Comparison of ENCODE assay signal across 14 mouse cellular contexts in genomic region chr5:143668884-143669283, GRCm38 (mm10). TPM values are rescaled to one million over a fixed set of nuclear protein-coding genes. Genes with fewer than 3 reads are reported as not detected.
DNase-seq lines count a peak whose midpoint lies in the region; ATAC-seq and TF ChIP-seq lines count a peak whose summit lies in the region.
"Had no signal": no experiment of that assay in that cellular context is flagged by ENCODE, and none has a peak within 500 bp of the region (broad histone marks: within the 10 kb centered on the region; RNA-seq: fewer than 3 reads in every experiment).

No protein-coding gene starts in this region.

- peak overlapping the region; percentile 68 for H3K27ac ChIP-seq in gastrocnemius, adult 2 months
- H3K27ac ChIP-seq in midbrain, embryonic 13.5 days: no peak overlapping the region
- H3K27ac ChIP-seq in midbrain, postnatal 0 days (ENCODE audit: low read depth, low read length): no peak overlapping the region
- peak overlapping the region; percentile 75 for H3K27ac ChIP-seq in heart, embryonic 12.5 days (ENCODE audit: poor library complexity, severe bottlenecking)
- H3K27ac ChIP-seq: hindbrain, embryonic 14.5 days had no signal

- peak; percentile 54 for DNase-seq in gastrocnemius, adult 2 months
- no peak for DNase-seq in gastrocnemius, postnatal 4 days (ENCODE audit: low spot score in 2 of 2)
- DNase-seq in midbrain, postnatal 0 days (ENCODE audit: low spot score): no peak
- no peak for DNase-seq in ovary, postnatal 36 days (ENCODE audit: low spot score)
- DNase-seq: cerebellum, postnatal 25 days; thymus, postnatal 4 days had no signal

- TF ChIP-seq POLR2A in myocyte (IDR thresholded peaks at IDR 0.05; ENCODE audit: insufficient read length, low read depth): no peak

- H3K79me2 ChIP-seq in myocyte (ENCODE audit: control insufficient read depth, insufficient read depth): peaks cover 85% of the 10 kb centered on the region

- H3K27me3 ChIP-seq in midbrain, embryonic 13.5 days: no peaks in the 10 kb centered on the region
- H3K27me3 ChIP-seq in midbrain, postnatal 0 days (ENCODE audit: insufficient read depth, low read length): no peaks in the 10 kb centered on the region
- H3K27me3 ChIP-seq in heart, embryonic 12.5 days (replicated peaks): no peaks in the 10 kb centered on the region
- H3K27me3 ChIP-seq in myocyte (ENCODE audit: control insufficient read depth, insufficient read depth, insufficient read length): no peaks in the 10 kb centered on the region
- H3K27me3 ChIP-seq: liver, embryonic 15.5 days; megakaryocyte, embryonic 14.5 days had no signal

- 46% methylated on average over 2 of the region's 2 CpGs for WGBS in midbrain, embryonic 13.5 days
- 51% methylated on average over 2 of the region's 2 CpGs for WGBS in midbrain, postnatal 0 days
- WGBS in heart, embryonic 12.5 days: 59% methylated on average over 2 of the region's 2 CpGs

- H3K4me3 ChIP-seq in gastrocnemius, adult 2 months: no peak overlapping the region
- no peak overlapping the region for H3K4me3 ChIP-seq in midbrain, embryonic 13.5 days (replicated peaks)
- H3K4me3 ChIP-seq in midbrain, postnatal 0 days (ENCODE audit: low read depth, low read length): no peak overlapping the region
- H3K4me3 ChIP-seq in heart, embryonic 12.5 days: no peak overlapping the region
- H3K4me3 ChIP-seq in myocyte: no peak overlapping the region
- H3K4me3 ChIP-seq: erythroblast, embryonic 14.5 days; liver, embryonic 15.5 days; megakaryocyte, embryonic 14.5 days had no signal

- H3K4me1 ChIP-seq in midbrain, embryonic 13.5 days (replicated peaks): peaks cover 6% of the 10 kb centered on the region; the same call in 1 of the 2 replicates
- no peaks in the 10 kb centered on the region for H3K4me1 ChIP-seq in midbrain, postnatal 0 days (ENCODE audit: insufficient read depth, low read length)
- peaks cover 30% of the 10 kb centered on the region for H3K4me1 ChIP-seq in heart, embryonic 12.5 days (replicated peaks)

- intact Hi-C loops in gastrocnemius, adult 2 months (cut with DNase I): no loop called here

- H3K9me3 ChIP-seq in midbrain, embryonic 13.5 days: no peaks in the 10 kb centered on the region
- no peaks in the 10 kb centered on the region for H3K9me3 ChIP-seq in midbrain, postnatal 0 days (ENCODE audit: low read length)
- H3K9me3 ChIP-seq in heart, embryonic 12.5 days (replicated peaks): no peaks in the 10 kb centered on the region
- H3K9me3 ChIP-seq: liver, embryonic 15.5 days; megakaryocyte, embryonic 14.5 days had no signal

- H3K4me2 ChIP-seq in midbrain, embryonic 13.5 days (replicated peaks): no peak overlapping the region
- H3K4me2 ChIP-seq in midbrain, postnatal 0 days (ENCODE audit: low read depth, low read length, poor library complexity, severe bottlenecking): no peak overlapping the region
- H3K4me2 ChIP-seq in heart, embryonic 12.5 days: no peak overlapping the region
- H3K4me2 ChIP-seq in myocyte (ENCODE audit: low read depth): peak overlapping the region; percentile 43
- H3K4me2 ChIP-seq: hindbrain, embryonic 14.5 days; liver, embryonic 15.5 days had no signal

- ATAC-seq in midbrain, embryonic 13.5 days: peak; percentile 82
- no peak for ATAC-seq in midbrain, postnatal 0 days (ENCODE audit: low FRiP score)
- ATAC-seq in heart, embryonic 12.5 days (ENCODE audit: insufficient number of reproducible peaks, low FRiP score): no peak
- no peak for ATAC-seq in granulocyte monocyte progenitor cell, adult 5-6 weeks (replicated peaks; ENCODE audit: poor library complexity, severe bottlenecking)

- TF ChIP-seq CTCF in gastrocnemius, adult 2 months (IDR thresholded peaks at IDR 0.05): no peak
- TF ChIP-seq CTCF in midbrain, postnatal 0 days (IDR thresholded peaks at IDR 0.05): no peak

- no peaks in the 10 kb centered on the region for H3K36me3 ChIP-seq in midbrain, embryonic 13.5 days
- H3K36me3 ChIP-seq in midbrain, postnatal 0 days (ENCODE audit: insufficient read depth, low read length): no peaks in the 10 kb centered on the region
- H3K36me3 ChIP-seq in heart, embryonic 12.5 days: no peaks in the 10 kb centered on the region
- no peaks in the 10 kb centered on the region for H3K36me3 ChIP-seq in myocyte (ENCODE audit: control insufficient read depth, insufficient read depth)

- H3ac ChIP-seq in myocyte (ENCODE audit: control insufficient read depth, insufficient read length): no peak overlapping the region

- no peak overlapping the region for H3K9ac ChIP-seq in midbrain, embryonic 13.5 days (replicated peaks)
- H3K9ac ChIP-seq in midbrain, postnatal 0 days (replicated peaks; ENCODE audit: low read length, poor library complexity, severe bottlenecking): no peak overlapping the region
- no peak overlapping the region for H3K9ac ChIP-seq in heart, embryonic 12.5 days
- H3K9ac ChIP-seq: hindbrain, embryonic 14.5 days; liver, embryonic 15.5 days had no signal

TF ChIP-seq in myocyte, 11 proteins besides CTCF, POLR2A, EP300 and RAD21:
- TF ChIP-seq USF1 (IDR thresholded peaks at IDR 0.05; ENCODE audit: low read depth) (no peak), POLR2AphosphoS2 (IDR thresholded peaks at IDR 0.05; ENCODE audit: insufficient read length, low read depth) (no peak), MAX (IDR thresholded peaks at IDR 0.05; ENCODE audit: low read depth) (no peak), TCF3 (IDR thresholded peaks at IDR 0.05; ENCODE audit: insufficient read length, low read depth) (no peak), SRF (IDR thresholded peaks at IDR 0.05; ENCODE audit: control insufficient read depth, insufficient read length, low read depth) (no peak), MYOD1 (IDR thresholded peaks at IDR 0.05; ENCODE audit: control insufficient read depth in 1 of 3, insufficient read length in 2 of 3, low read depth in 2 of 3) (no peak), CEBPB (IDR thresholded peaks at IDR 0.05; ENCODE audit: insufficient read depth, poor library complexity, severe bottlenecking) (no peak), E2F4 (IDR thresholded peaks at IDR 0.05; ENCODE audit: insufficient read depth) (no peak), MYOG (IDR thresholded peaks at IDR 0.05; ENCODE audit: control insufficient read depth in 1 of 3, insufficient read depth in 1 of 3, insufficient read length in 2 of 3, low read depth in 2 of 3) (no peak), TCF12 (IDR thresholded peaks at IDR 0.05; ENCODE audit: insufficient read depth, poor library complexity, severe bottlenecking) (no peak), REST (IDR thresholded peaks at IDR 0.05; ENCODE audit: insufficient read depth, insufficient read length) (no peak)

RNA-seq across cellular contexts. Expression of gene Cyth3, which starts 46.6 kb away (rescaled TPM):
- 10 to 100 TPM; 10.7 to 15.8 TPM for total RNA-seq in gastrocnemius, adult 2 months (2021)
- 10 to 100 TPM; 50.2 to 67.5 TPM for total RNA-seq in gastrocnemius, postnatal 4 days (2021)
- polyA plus RNA-seq in midbrain, embryonic 13.5 days (2015; fragmentation: Nextera tagmentation; extraction: Ambion mirVana): 29.2 and 31.5 TPM in 2 replicates
- 47.8 and 51.5 TPM in 2 replicates for total RNA-seq in midbrain, postnatal 0 days (2014; rRNA removed)
- polyA plus RNA-seq in midbrain, postnatal 0 days (2015; fragmentation: Nextera tagmentation; extraction: Ambion mirVana): 34.1 and 35.4 TPM in 2 replicates
- polyA plus RNA-seq in heart, embryonic 12.5 days (2016; fragmentation: Nextera tagmentation; extraction: Ambion mirVana): 41.8 and 41.9 TPM in 2 replicates
- polyA plus RNA-seq in myocyte (2012; fragmentation: generic; extraction: Trizol): 18.5 TPM
- total RNA-seq in granulocyte monocyte progenitor cell, adult 5-6 weeks (2014; fragmentation: Nextera tagmentation): 3.7 and 3.8 TPM in 2 replicates
- 4.4 and 5.1 TPM in 2 replicates for total RNA-seq in granulocyte monocyte progenitor cell, adult 5-6 weeks (2017)

Comparison
In these comparisons a context has a peak if more than half of its experiments do, and no peak if none do; other contexts are left out.
1. H3K27ac ChIP-seq: peak in gastrocnemius, adult 2 months (single experiment) and heart, embryonic 12.5 days (single experiment); none in midbrain, embryonic 13.5 days (single experiment) and midbrain, postnatal 0 days (single experiment).